Mouse (Mus musculus) myocyte (in vitro differentiated cells): ENCODE data around the gene Kcna10. TPM values are rescaled to one million over a fixed set of nuclear protein-coding genes. Genes with fewer than 3 reads are reported as not detected.

ENCODE experiments used
- H3K27me3 ChIP-seq: one replicate; pipeline ENCODE4 v1.6.1; 2011; ENCODE audit not compliant: control insufficient read depth, insufficient read depth, insufficient read length
- H3K36me3 ChIP-seq: one replicate; pipeline ENCODE4 v1.6.1; 2011; ENCODE audit not compliant: control insufficient read depth, insufficient read depth
- H3K4me2 ChIP-seq: one replicate; pipeline ENCODE4 v1.6.1; 2011; ENCODE audit warnings: low read depth, control low read depth
- H3K4me3 ChIP-seq: one replicate; pipeline ENCODE4 v1.5.1; 2011; ENCODE audit warnings: mild to moderate bottlenecking, control low read depth, moderate library complexity
- H3K79me2 ChIP-seq: one replicate; pipeline ENCODE4 v1.6.1; 2011; ENCODE audit not compliant: control insufficient read depth, insufficient read depth
- H3ac ChIP-seq: one replicate; pipeline ENCODE4 v1.6.1; 2011; ENCODE audit not compliant: control insufficient read depth, insufficient read length
- CEBPB ChIP-seq: IDR thresholded peaks from 2 replicates; pipeline ENCODE4 v1.6.1; 2011; ENCODE audit warnings: mild to moderate bottlenecking, moderate library complexity; ENCODE audit not compliant: poor library complexity, insufficient read depth, severe bottlenecking
- E2F4 ChIP-seq: IDR thresholded peaks from one replicate; pipeline ENCODE4 v1.6.1; 2011; ENCODE audit warnings: mild to moderate bottlenecking, control low read depth, moderate library complexity; ENCODE audit not compliant: insufficient read depth
- MAX ChIP-seq: IDR thresholded peaks from one replicate; pipeline ENCODE4 v1.6.1; 2011; ENCODE audit warnings: low read depth, mild to moderate bottlenecking, control low read depth
- MYOD1 ChIP-seq, 3 experiments: IDR thresholded peaks; one replicate each; pipeline ENCODE4 v1.6.1; 2011; ENCODE audit warnings: control low read depth in 2 of 3, low read depth in 2 of 3, mild to moderate bottlenecking in 2 of 3, moderate library complexity in 1 of 3; ENCODE audit not compliant: insufficient read length in 2 of 3, control insufficient read depth in 1 of 3
- MYOG ChIP-seq, 3 experiments: IDR thresholded peaks; one replicate each; pipeline ENCODE4 v1.6.1; 2011; ENCODE audit warnings: control low read depth in 2 of 3, low read depth in 2 of 3, mild to moderate bottlenecking in 2 of 3; ENCODE audit not compliant: insufficient read length in 2 of 3, control insufficient read depth in 1 of 3, insufficient read depth in 1 of 3
- POLR2A ChIP-seq: IDR thresholded peaks from one replicate; pipeline ENCODE4 v1.6.1; 2011; ENCODE audit warnings: low read depth, mild to moderate bottlenecking, control low read depth, moderate library complexity; ENCODE audit not compliant: insufficient read length
- POLR2AphosphoS2 ChIP-seq: IDR thresholded peaks from one replicate; pipeline ENCODE4 v1.6.1; 2011; ENCODE audit warnings: low read depth, control low read depth; ENCODE audit not compliant: insufficient read length
- REST ChIP-seq: IDR thresholded peaks from one replicate; pipeline ENCODE4 v1.6.1; 2011; ENCODE audit warnings: mild to moderate bottlenecking, control low read depth, moderate library complexity; ENCODE audit not compliant: insufficient read depth, insufficient read length
- SRF ChIP-seq: IDR thresholded peaks from one replicate; pipeline ENCODE4 v1.6.1; 2011; ENCODE audit warnings: low read depth; ENCODE audit not compliant: control insufficient read depth, insufficient read length
- TCF12 ChIP-seq: IDR thresholded peaks from one replicate; pipeline ENCODE4 v1.6.1; 2011; ENCODE audit warnings: mild to moderate bottlenecking, control low read depth; ENCODE audit not compliant: poor library complexity, insufficient read depth, severe bottlenecking
- TCF3 ChIP-seq: IDR thresholded peaks from one replicate; pipeline ENCODE4 v1.6.1; 2011; ENCODE audit warnings: low read depth, control low read depth; ENCODE audit not compliant: insufficient read length
- USF1 ChIP-seq: IDR thresholded peaks from one replicate; pipeline ENCODE4 v1.6.1; 2011; ENCODE audit warnings: low read depth, mild to moderate bottlenecking, control low read depth, moderate library complexity
- polyA plus RNA-seq: library from polyadenylated mRNA; unstranded; fragments of >200 nt; fragmentation: generic; extraction: Trizol; gene quantifications from one replicate; pipeline ENCODE4 v1.2.1, GENCODE M21; 2012; ENCODE audit warnings: missing spikeins

Gene Kcna10
- polyA plus RNA-seq, 1 experiment: not detected

DNA sequence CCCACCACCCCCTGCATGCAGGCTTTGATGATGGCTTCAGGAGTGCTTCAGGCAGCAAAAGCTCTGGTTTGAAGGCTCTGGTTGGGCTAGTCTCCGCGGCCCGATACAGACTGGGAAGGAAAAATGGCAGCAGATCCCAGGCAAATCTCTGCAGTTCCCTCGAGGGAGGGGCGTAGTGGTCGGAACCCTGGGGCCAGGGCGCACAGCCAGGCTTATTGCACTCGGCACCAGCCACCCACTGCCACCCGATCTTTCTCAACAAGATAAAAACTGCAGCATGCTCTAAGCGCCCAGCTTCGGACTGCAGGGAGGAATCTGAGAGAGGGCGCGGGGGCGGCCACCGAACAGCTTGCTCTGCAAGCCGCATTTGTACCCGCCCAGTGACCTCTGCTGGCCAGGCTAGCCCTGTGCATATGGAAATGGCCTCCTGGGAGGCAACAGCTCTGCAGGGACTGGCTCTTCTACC lies 23.0 kb upstream of the Kcna10 start:
- Histone ChIP-seq H3K4me2 (no peak overlapping the region), H3ac (no peak overlapping the region), H3K79me2 (no peaks in the 10 kb centered on the region), H3K27me3 (peaks cover 3% of the 10 kb centered on the region), H3K4me3 (no peak overlapping the region), H3K36me3 (no peaks in the 10 kb centered on the region)
- no peak for TF ChIP-seq TCF12
- no peak for TF ChIP-seq REST
- TF ChIP-seq MYOG (IDR thresholded peaks at IDR 0.05; ENCODE audit: control insufficient read depth in 1 of 3, insufficient read depth in 1 of 3, insufficient read length in 2 of 3, low read depth in 2 of 3): no peak
- TF ChIP-seq MAX: no peak
- no peak for TF ChIP-seq E2F4
- no peak for TF ChIP-seq TCF3
- TF ChIP-seq POLR2AphosphoS2: no peak
- TF ChIP-seq USF1: no peak

DNA sequence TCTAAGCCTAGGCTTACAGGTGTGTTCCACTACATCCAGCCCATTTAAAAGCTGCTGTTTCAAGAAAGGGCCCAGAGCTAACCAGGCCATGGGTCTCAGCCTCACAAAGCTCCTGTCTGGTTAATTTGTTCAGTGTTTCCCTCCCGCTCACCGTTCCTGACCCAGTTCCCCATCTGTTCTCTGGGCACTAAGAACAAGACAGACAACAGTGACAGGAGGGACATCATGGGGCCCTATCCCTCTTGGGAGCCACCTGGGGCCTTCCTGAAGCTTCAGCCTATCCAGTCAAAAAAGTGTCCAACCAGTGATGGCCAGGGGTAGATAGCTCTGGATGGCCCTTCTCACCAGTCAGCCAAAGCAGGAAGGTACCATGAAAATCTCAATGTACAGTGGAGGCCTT lies 20.1 kb upstream of the Kcna10 start:
- Histone ChIP-seq H3K4me3 (no peak overlapping the region), H3ac (no peak overlapping the region), H3K79me2 (no peaks in the 10 kb centered on the region), H3K4me2 (no peak overlapping the region), H3K36me3 (no peaks in the 10 kb centered on the region), H3K27me3 (peaks cover 3% of the 10 kb centered on the region)
- TF ChIP-seq TCF12: no peak
- no peak for TF ChIP-seq SRF
- no peak for TF ChIP-seq E2F4
- TF ChIP-seq CEBPB: no peak
- no peak for TF ChIP-seq POLR2A
- TF ChIP-seq POLR2AphosphoS2: no peak
- TF ChIP-seq REST: no peak
- no peak for TF ChIP-seq MYOD1 (IDR thresholded peaks at IDR 0.05; ENCODE audit: control insufficient read depth in 1 of 3, insufficient read length in 2 of 3, low read depth in 2 of 3)
- no peak for TF ChIP-seq MAX
- TF ChIP-seq MYOG (IDR thresholded peaks at IDR 0.05; ENCODE audit: control insufficient read depth in 1 of 3, insufficient read depth in 1 of 3, insufficient read length in 2 of 3, low read depth in 2 of 3): no peak
- TF ChIP-seq USF1: no peak
- no peak for TF ChIP-seq TCF3

DNA sequence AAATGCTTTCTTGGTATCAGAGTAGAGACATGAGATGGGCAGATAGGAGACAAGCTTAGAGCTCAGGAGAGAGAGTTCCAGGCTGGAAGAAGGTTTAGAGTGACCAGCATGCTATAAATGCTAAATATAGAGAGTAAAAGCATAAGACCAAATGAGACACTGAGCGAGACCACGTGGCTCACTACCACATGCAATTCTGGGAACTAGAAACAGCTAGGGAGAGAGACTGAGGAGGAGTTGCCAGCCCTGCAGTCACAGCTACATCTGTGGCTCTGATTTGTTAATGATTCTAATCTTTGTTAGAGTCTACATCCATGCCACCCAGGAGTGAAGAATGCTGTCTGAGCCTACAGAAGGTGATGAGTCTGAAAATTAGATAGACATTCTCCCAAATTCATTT lies 13.3 kb upstream of the Kcna10 start:
- Histone ChIP-seq H3K4me2 (no peak overlapping the region), H3K36me3 (no peaks in the 10 kb centered on the region), H3K4me3 (no peak overlapping the region), H3K79me2 (no peaks in the 10 kb centered on the region), H3ac (no peak overlapping the region), H3K27me3 (no peaks in the 10 kb centered on the region)
- TF ChIP-seq POLR2A: no peak
- no peak for TF ChIP-seq USF1
- no peak for TF ChIP-seq REST
- no peak for TF ChIP-seq CEBPB
- no peak for TF ChIP-seq MYOG (IDR thresholded peaks at IDR 0.05; ENCODE audit: control insufficient read depth in 1 of 3, insufficient read depth in 1 of 3, insufficient read length in 2 of 3, low read depth in 2 of 3)
- TF ChIP-seq MYOD1 (IDR thresholded peaks at IDR 0.05; ENCODE audit: control insufficient read depth in 1 of 3, insufficient read length in 2 of 3, low read depth in 2 of 3): no peak
- TF ChIP-seq MAX: no peak
- no peak for TF ChIP-seq E2F4
- no peak for TF ChIP-seq SRF
- TF ChIP-seq TCF12: no peak
- TF ChIP-seq TCF3: no peak
- no peak for TF ChIP-seq POLR2AphosphoS2

DNA sequence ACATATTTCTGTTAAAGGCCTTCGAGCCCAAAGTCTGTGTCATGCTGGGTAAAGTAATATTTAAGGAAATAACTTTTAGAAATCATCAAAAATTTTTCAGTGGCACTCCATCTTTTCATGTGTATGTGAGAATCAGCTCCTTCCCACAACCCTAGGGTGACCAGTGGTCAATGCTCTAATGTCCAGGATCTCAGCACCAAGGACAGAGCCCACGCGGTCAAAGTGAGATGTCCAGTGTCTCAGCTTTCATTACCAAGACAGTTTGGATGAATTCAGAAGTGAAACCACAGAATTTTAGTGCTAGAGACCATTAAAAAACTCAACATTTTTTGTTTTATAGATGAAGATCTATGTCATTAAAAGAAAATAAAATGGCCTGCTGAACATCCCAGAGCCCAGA lies 10.9 kb upstream of the Kcna10 start:
- H3K36me3 ChIP-seq: no peaks in the 10 kb centered on the region
- H3K4me2 ChIP-seq: no peak overlapping the region
- no peaks in the 10 kb centered on the region for H3K27me3 ChIP-seq
- no peaks in the 10 kb centered on the region for H3K79me2 ChIP-seq
- no peak overlapping the region for H3K4me3 ChIP-seq
- no peak overlapping the region for H3ac ChIP-seq
- TF ChIP-seq TCF3: no peak
- no peak for TF ChIP-seq MYOG (IDR thresholded peaks at IDR 0.05; ENCODE audit: control insufficient read depth in 1 of 3, insufficient read depth in 1 of 3, insufficient read length in 2 of 3, low read depth in 2 of 3)
- TF ChIP-seq REST: peak; percentile 56
- TF ChIP-seq MAX: peak; percentile 23

DNA sequence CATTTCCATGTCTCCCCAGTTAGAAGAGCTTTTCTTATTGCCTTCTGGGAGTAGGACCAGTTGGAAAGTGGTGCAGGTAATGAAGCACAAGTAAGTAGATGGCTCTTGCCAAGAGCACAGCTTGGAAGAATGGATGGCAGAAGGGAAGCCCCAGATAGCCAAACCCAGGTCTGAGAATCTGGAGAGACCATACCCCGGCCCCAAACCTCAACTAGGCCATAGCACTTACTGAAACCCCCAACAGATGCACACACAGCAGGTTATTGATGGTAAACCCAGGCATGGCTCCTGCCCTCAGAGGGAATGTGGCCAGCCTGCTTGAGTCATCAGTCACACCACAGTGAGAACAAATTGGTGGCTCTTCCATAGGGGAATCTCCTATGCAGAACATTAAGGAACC lies 10.3 kb upstream of the Kcna10 start:
- Histone ChIP-seq H3K4me2 (no peak overlapping the region), H3ac (no peak overlapping the region), H3K79me2 (no peaks in the 10 kb centered on the region), H3K36me3 (no peaks in the 10 kb centered on the region), H3K27me3 (no peaks in the 10 kb centered on the region), H3K4me3 (no peak overlapping the region)
- TF ChIP-seq SRF (no peak), POLR2A (no peak), TCF12 (no peak), USF1 (no peak), CEBPB (no peak), POLR2AphosphoS2 (no peak), MYOG (IDR thresholded peaks at IDR 0.05; ENCODE audit: control insufficient read depth in 1 of 3, insufficient read depth in 1 of 3, insufficient read length in 2 of 3, low read depth in 2 of 3) (no peak), E2F4 (no peak), TCF3 (no peak), MAX (no peak), REST (no peak), MYOD1 (IDR thresholded peaks at IDR 0.05; ENCODE audit: control insufficient read depth in 1 of 3, insufficient read length in 2 of 3, low read depth in 2 of 3) (no peak)
